Mouse (Mus musculus) neural tube, embryonic 12.5 days (tissue): Measurements from ENCODE around the gene Pxmp4. TPM values are rescaled to one million over a fixed set of nuclear protein-coding genes. Genes with fewer than 3 reads are reported as not detected.

Source experiments
- ATAC-seq: fragments of 200-750 bp; cut with Nextera tagmentation; 2 replicates; pipeline ENCODE4 v1.8.0; 2017; ENCODE audit warnings: low read depth, mild to moderate bottlenecking, moderate TSS enrichment, moderate library complexity; ENCODE audit not compliant: low FRiP score
- H3K27ac ChIP-seq: fragments of 300-500 bp; sonication (generic); 2 replicates; pipeline ENCODE4 v1.5.1; 2016
- H3K27me3 ChIP-seq: fragments of 300-500 bp; sonication (generic); replicated peaks from 2 replicates; pipeline ENCODE4 v1.6.1; 2016; ENCODE audit warnings: mild to moderate bottlenecking
- H3K36me3 ChIP-seq: fragments of 300-500 bp; sonication (generic); 2 replicates; pipeline ENCODE4 v1.6.1; 2016; ENCODE audit warnings: mild to moderate bottlenecking
- H3K4me1 ChIP-seq: fragments of 300-500 bp; sonication (generic); 2 replicates; pipeline ENCODE4 v1.6.1; 2016
- H3K4me2 ChIP-seq: fragments of 300-500 bp; sonication (generic); replicated peaks from 2 replicates; pipeline ENCODE4 v1.6.1; 2016; ENCODE audit warnings: mild to moderate bottlenecking
- H3K4me3 ChIP-seq: fragments of 300-500 bp; sonication (generic); 2 replicates; pipeline ENCODE4 v1.5.1; 2016
- H3K9ac ChIP-seq: fragments of 300-500 bp; sonication (generic); 2 replicates; pipeline ENCODE4 v1.6.1; 2016; ENCODE audit warnings: mild to moderate bottlenecking
- H3K9me3 ChIP-seq: fragments of 300-500 bp; sonication (generic); 2 replicates; pipeline ENCODE4 v1.6.1; 2016; ENCODE audit warnings: mild to moderate bottlenecking
- WGBS: fragments of 180-500 bp; shearing (Covaris S2); methylation state at CpG from one replicate; pipeline ENCODE4 v1.1.7; 2016; 5-methylcytosine and 5-hydroxymethylcytosine counted together
- polyA plus RNA-seq: library from polyadenylated mRNA; unstranded; fragments of >200 nt; fragmentation: Nextera tagmentation; extraction: Ambion mirVana; gene quantifications from 2 replicates; pipeline ENCODE4 v1.2.1, GENCODE M21; 2016

The Pxmp4 gene
- polyA plus RNA-seq = 16.5 TPM in 2 replicates

DNA sequence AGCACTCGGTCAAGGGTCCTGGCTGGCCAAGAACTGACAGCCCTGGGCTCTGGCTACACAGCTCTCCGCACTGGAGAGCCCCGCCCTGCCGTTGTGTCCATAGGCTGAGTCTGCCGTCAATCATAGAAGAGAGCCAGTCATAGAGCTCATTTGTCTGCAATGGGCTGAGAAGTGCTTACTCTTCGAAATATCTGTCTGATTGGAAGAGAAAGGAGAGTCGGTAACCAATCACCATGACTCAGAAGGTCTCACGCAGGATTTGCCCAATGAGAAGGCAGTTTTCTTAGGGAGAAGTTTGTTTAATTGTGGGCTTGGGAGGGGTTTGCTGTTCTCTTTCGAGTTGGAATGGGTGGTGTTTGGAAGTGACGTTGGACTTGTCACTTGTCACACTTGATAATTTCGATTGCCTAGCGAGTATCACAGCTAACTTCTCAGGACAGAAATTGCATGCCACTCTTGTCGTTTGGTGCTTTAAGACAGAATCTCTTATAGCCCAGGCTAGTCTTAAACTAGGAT lies at the start of gene Pxmp4:
Gene Pxmp4, minus strand, starts transcription at position 71 of the 516 bp plus-strand sequence.
- H3K4me2 ChIP-seq = peak within 1 kb of the TSS; percentile 76
- WGBS = under 1% methylated on average over 13 of the region's 13 CpGs
- H3K9ac ChIP-seq = peak within 1 kb of the TSS; percentile 75
- no peaks in the 10 kb centered on the region for H3K27me3 ChIP-seq
- no peaks in the 10 kb centered on the region for H3K36me3 ChIP-seq
- no peaks in the 10 kb centered on the region for H3K9me3 ChIP-seq
- H3K4me3 ChIP-seq = peak within 1 kb of the TSS; percentile 72
- peak; percentile 100 for ATAC-seq
- H3K4me1 ChIP-seq = peaks cover 6% of the 10 kb centered on the region
- no peak within 1 kb of the TSS for H3K27ac ChIP-seq

DNA sequence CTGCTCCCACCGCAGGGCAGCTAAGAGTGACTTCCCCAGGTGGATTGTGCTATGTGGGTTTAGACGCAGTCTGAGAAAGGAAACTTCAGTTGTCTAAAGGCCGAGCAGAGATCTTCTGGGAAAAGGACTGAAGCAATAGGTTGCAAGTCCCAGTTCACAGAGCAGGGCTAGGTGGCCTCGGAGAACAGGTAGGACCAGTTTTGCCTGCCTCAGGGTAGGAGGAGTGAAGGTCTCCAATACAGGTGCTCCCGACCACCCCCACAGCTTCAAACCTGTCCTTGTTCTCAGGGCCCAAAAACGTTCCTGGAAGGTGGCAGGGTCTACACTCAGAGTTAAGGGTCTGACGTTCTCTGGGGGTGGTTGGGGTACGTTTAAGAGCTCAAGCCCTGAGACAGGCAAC lies 47.9 kb upstream of the Pxmp4 start, which contains the start of gene Chmp4b:
Gene Chmp4b, plus strand, starts transcription at position 343 of the 400 bp plus-strand sequence.
- ATAC-seq = no peak
- Histone ChIP-seq H3K9me3 (0 out of 2 replicates have a peak, but pooled peaks cover 4% of the 10 kb centered on the region), H3K27me3 (no peaks in the 10 kb centered on the region), H3K4me2 (no peak within 1 kb of the TSS), H3K27ac (no peak within 1 kb of the TSS), H3K4me3 (no peak within 1 kb of the TSS), H3K9ac (no peak within 1 kb of the TSS), H3K4me1 (no peaks in the 10 kb centered on the region), H3K36me3 (no peaks in the 10 kb centered on the region)
- 51% methylated on average over 8 of the region's 8 CpGs for WGBS

DNA sequence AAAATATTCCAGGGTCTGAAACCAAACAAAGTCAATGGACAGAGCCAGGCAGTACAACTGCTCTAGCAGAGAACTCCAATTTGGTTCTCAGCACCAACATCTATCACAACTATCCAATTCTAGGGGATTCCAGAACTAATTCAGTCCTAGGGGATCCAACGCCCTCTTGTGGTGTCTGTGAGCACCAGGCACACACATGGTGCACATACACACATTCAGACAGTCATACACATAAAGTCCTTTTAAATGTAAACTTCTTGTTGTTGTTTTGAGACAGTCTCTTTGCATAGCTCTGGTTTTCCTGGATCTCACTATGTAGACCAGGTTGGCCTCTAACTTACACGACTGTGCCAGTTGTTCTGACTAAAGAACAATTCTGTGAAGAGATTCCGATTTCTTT lies 46.9 kb upstream of the Pxmp4 start:
- no peak overlapping the region for H3K4me2 ChIP-seq
- 0 out of 2 replicates have a peak, but pooled peaks cover 4% of the 10 kb centered on the region for H3K9me3 ChIP-seq

GRCm38 (mm10) chr2:154648086-154648485 lies 44.6 kb upstream of the Pxmp4 start:
- Histone ChIP-seq H3K9me3 (0 out of 2 replicates have a peak, but pooled peaks cover 4% of the 10 kb centered on the region), H3K27me3 (no peaks in the 10 kb centered on the region), H3K4me2 (no peak overlapping the region), H3K4me3 (no peak overlapping the region), H3K4me1 (no peaks in the 10 kb centered on the region), H3K27ac (no peak overlapping the region), H3K36me3 (peaks cover 22% of the 10 kb centered on the region), H3K9ac (no peak overlapping the region)
- WGBS = 26% methylated on average over 3 of the region's 3 CpGs
- ATAC-seq = no peak

More for the DNA sequence above, 46.9 kb upstream of the Pxmp4 start:
- no peak for ATAC-seq
- Histone ChIP-seq H3K36me3 (peaks cover 7% of the 10 kb centered on the region), H3K9ac (no peak overlapping the region), H3K4me3 (no peak overlapping the region), H3K27ac (no peak overlapping the region), H3K27me3 (no peaks in the 10 kb centered on the region), H3K4me1 (no peaks in the 10 kb centered on the region)
- 84% methylated on average over 3 of the region's 3 CpGs for WGBS

GRCm38 (mm10) chr2:154646634-154647033 lies 43.1 kb upstream of the Pxmp4 start:
- no peak overlapping the region for H3K9ac ChIP-seq
- 78% methylated on average over 5 of the region's 5 CpGs for WGBS
- no peak overlapping the region for H3K4me2 ChIP-seq
- peaks cover 27% of the 10 kb centered on the region for H3K36me3 ChIP-seq
- H3K9me3 ChIP-seq = 0 out of 2 replicates have a peak, but pooled peaks cover 4% of the 10 kb centered on the region
- no peak for ATAC-seq
- no peak overlapping the region for H3K4me3 ChIP-seq
- no peaks in the 10 kb centered on the region for H3K27me3 ChIP-seq
- H3K27ac ChIP-seq = no peak overlapping the region
- no peaks in the 10 kb centered on the region for H3K4me1 ChIP-seq

- H3K9me3 ChIP-seq = no peaks in the 10 kb centered on the region; the same call in 1 of the 2 replicates
- peaks cover 34% of the 10 kb centered on the region for H3K36me3 ChIP-seq
- H3K27me3 ChIP-seq = no peaks in the 10 kb centered on the region
- H3K9ac ChIP-seq = no peak overlapping the region
- no peak overlapping the region for H3K4me2 ChIP-seq
- H3K27ac ChIP-seq = no peak overlapping the region
- 90% methylated on average over 6 of the region's 6 CpGs for WGBS
- ATAC-seq = no peak
- H3K4me3 ChIP-seq = no peak overlapping the region
- H3K4me1 ChIP-seq = no peaks in the 10 kb centered on the region
Measured at GRCm38 (mm10) chr2:154642712-154643385, 39.3 kb upstream of the Pxmp4 start.

DNA sequence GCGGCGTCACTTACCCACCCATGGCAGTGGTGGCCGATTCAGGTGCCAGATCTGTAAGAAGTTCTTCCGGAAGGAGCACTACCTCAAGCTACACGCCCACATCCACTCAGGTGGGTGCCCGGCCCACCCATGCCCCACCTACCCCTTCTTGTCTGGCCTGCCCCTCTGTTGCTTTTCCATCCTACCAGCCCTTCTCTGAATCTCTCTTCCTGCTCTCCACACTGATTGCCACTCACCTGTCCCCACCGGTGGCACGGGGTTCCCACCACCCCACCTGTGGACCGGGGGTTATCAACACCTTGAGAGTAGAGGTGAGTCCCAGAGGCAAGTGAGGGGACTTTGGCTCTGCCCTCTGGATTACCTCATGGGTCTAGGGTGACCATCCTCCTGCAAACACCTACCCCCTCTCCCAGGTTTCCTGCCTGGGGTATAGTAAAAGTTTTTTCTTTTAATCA lies 38.5 kb upstream of the Pxmp4 start:
- Histone ChIP-seq H3K4me1 (no peaks in the 10 kb centered on the region), H3K27me3 (no peaks in the 10 kb centered on the region), H3K27ac (no peak overlapping the region), H3K36me3 (peaks cover 41% of the 10 kb centered on the region), H3K9me3 (no peaks in the 10 kb centered on the region; the same call in 1 of the 2 replicates), H3K9ac (no peak overlapping the region), H3K4me3 (no peak overlapping the region), H3K4me2 (no peak overlapping the region)
- 96% methylated on average over 9 of the region's 9 CpGs for WGBS
- no peak for ATAC-seq

DNA sequence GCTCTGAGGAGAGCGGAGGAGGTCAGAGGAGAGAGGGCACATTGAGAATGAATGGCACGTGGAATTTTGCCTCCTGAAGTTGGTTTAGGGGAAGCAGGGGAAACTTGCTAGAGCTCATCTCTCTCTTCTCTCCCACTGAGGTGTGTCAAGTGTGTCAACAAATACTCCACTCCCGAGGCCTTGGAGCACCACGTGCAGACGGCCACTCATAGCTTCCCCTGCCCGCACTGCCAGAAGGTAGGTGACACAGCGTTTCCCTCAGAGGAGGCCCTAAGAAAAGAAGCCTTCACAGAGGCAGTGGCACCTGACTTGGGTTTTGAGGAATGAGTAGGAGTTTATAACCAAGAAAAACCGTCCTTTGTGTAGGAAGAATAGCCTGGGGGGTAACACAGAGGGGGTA lies 37.7 kb upstream of the Pxmp4 start:
- 81% methylated on average over 8 of the region's 8 CpGs for WGBS
- Histone ChIP-seq H3K9ac (no peak overlapping the region), H3K4me1 (no peaks in the 10 kb centered on the region), H3K4me2 (no peak overlapping the region), H3K27me3 (no peaks in the 10 kb centered on the region), H3K4me3 (no peak overlapping the region), H3K27ac (no peak overlapping the region), H3K9me3 (no peaks in the 10 kb centered on the region; the same call in 1 of the 2 replicates), H3K36me3 (peaks cover 41% of the 10 kb centered on the region)
- no peak for ATAC-seq

GRCm38 (mm10) chr2:154639115-154639514 lies 35.6 kb upstream of the Pxmp4 start:
- Histone ChIP-seq H3K4me1 (no peaks in the 10 kb centered on the region), H3K4me2 (no peak overlapping the region), H3K36me3 (peaks cover 34% of the 10 kb centered on the region), H3K27me3 (no peaks in the 10 kb centered on the region), H3K4me3 (no peak overlapping the region), H3K9me3 (no peaks in the 10 kb centered on the region; the same call in 1 of the 2 replicates), H3K27ac (no peak overlapping the region), H3K9ac (no peak overlapping the region)
- no peak for ATAC-seq
- WGBS = 90% methylated on average over 4 of the region's 4 CpGs

GRCm38 (mm10) chr2:154638521-154638920 lies 35.0 kb upstream of the Pxmp4 start:
- WGBS = 86% methylated on average over 3 of the region's 3 CpGs
- H3K36me3 ChIP-seq = peaks cover 32% of the 10 kb centered on the region
- no peak overlapping the region for H3K4me2 ChIP-seq
- H3K4me1 ChIP-seq = no peaks in the 10 kb centered on the region
- no peaks in the 10 kb centered on the region for H3K27me3 ChIP-seq
- no peaks in the 10 kb centered on the region; the same call in 1 of the 2 replicates for H3K9me3 ChIP-seq
- no peak overlapping the region for H3K9ac ChIP-seq
- H3K4me3 ChIP-seq = no peak overlapping the region
- no peak overlapping the region for H3K27ac ChIP-seq
- no peak for ATAC-seq

GRCm38 (mm10) chr2:154635826-154636225 lies 32.3 kb upstream of the Pxmp4 start:
- Histone ChIP-seq H3K27me3 (no peaks in the 10 kb centered on the region), H3K4me1 (no peaks in the 10 kb centered on the region), H3K4me2 (no peak overlapping the region), H3K27ac (no peak overlapping the region), H3K9ac (no peak overlapping the region), H3K9me3 (no peaks in the 10 kb centered on the region; the same call in 1 of the 2 replicates), H3K36me3 (peaks cover 38% of the 10 kb centered on the region), H3K4me3 (no peak overlapping the region)
- ATAC-seq = no peak
- 97% methylated on average over 2 of the region's 2 CpGs for WGBS

- WGBS = 91% methylated on average over 9 of the region's 9 CpGs
- Histone ChIP-seq H3K27me3 (no peaks in the 10 kb centered on the region), H3K4me1 (no peaks in the 10 kb centered on the region), H3K36me3 (peaks cover 48% of the 10 kb centered on the region), H3K4me3 (no peak overlapping the region), H3K4me2 (no peak overlapping the region), H3K9ac (no peak overlapping the region), H3K9me3 (no peaks in the 10 kb centered on the region; the same call in 1 of the 2 replicates), H3K27ac (no peak overlapping the region)
- ATAC-seq = no peak
Measured at GRCm38 (mm10) chr2:154633876-154634644, 30.6 kb upstream of the Pxmp4 start.
